Mouse (Mus musculus) lung, embryonic 14.5 days (tissue): ENCODE measurements around the gene Supt20. TPM values are rescaled to one million over a fixed set of nuclear protein-coding genes. Genes with fewer than 3 reads are reported as not detected.

Source experiments
- ATAC-seq: fragments of 200-750 bp; cut with Nextera tagmentation; 2 replicates; pipeline ENCODE4 v1.8.0; 2017; ENCODE audit warnings: mild to moderate bottlenecking, moderate TSS enrichment, moderate library complexity; ENCODE audit not compliant: insufficient read depth
- DNase-seq: peaks from one replicate; pipeline ENCODE4 v3.0.0-alpha.2; 2015
- H3K27ac ChIP-seq: fragments of 300-500 bp; sonication (generic); 2 replicates; pipeline ENCODE4 v1.5.1; 2014; ENCODE audit warnings: low read depth, mild to moderate bottlenecking, moderate library complexity
- H3K27me3 ChIP-seq: fragments of 300-500 bp; sonication (generic); 2 replicates; pipeline ENCODE4 v1.6.1; 2014; ENCODE audit warnings: low read length, control low read depth; ENCODE audit not compliant: insufficient read depth
- H3K36me3 ChIP-seq: fragments of 300-500 bp; sonication (generic); 2 replicates; pipeline ENCODE4 v1.6.1; 2014; ENCODE audit warnings: control low read depth; ENCODE audit not compliant: insufficient read depth
- H3K4me1 ChIP-seq: fragments of 300-500 bp; sonication (generic); 2 replicates; pipeline ENCODE4 v1.6.1; 2014; ENCODE audit warnings: antibody characterized with exemption, control low read depth; ENCODE audit not compliant: insufficient read depth
- H3K4me2 ChIP-seq: fragments of 300-500 bp; sonication (generic); 2 replicates; pipeline ENCODE4 v1.6.1; 2014; ENCODE audit warnings: mild to moderate bottlenecking
- H3K4me3 ChIP-seq: fragments of 300-500 bp; sonication (generic); 2 replicates; pipeline ENCODE4 v1.5.1; 2014; ENCODE audit warnings: low read depth, low read length
- H3K9ac ChIP-seq: fragments of 300-500 bp; sonication (generic); 2 replicates; pipeline ENCODE4 v1.6.1; 2014
- H3K9me3 ChIP-seq: fragments of 300-500 bp; sonication (generic); 2 replicates; pipeline ENCODE4 v1.6.1; 2016; ENCODE audit warnings: low read depth, low read length, control low read depth
- CTCF ChIP-seq: IDR thresholded peaks from 2 replicates; pipeline ENCODE4 v1.5.1; 2016; ENCODE audit warnings: antibody characterized with exemption, low read depth
- WGBS: fragments of 180-500 bp; shearing (Covaris S2); extraction: QIAGEN DNeasy Blood & Tissue Kit; methylation state at CpG from one replicate; pipeline ENCODE4 v1.1.7; 2014; 5-methylcytosine and 5-hydroxymethylcytosine counted together
- polyA plus RNA-seq: library from polyadenylated mRNA; unstranded; fragments of >200 nt; fragmentation: Nextera tagmentation; extraction: Ambion mirVana; gene quantifications from 2 replicates; pipeline ENCODE4 v1.2.1, GENCODE M21; 2014

Supt20 gene
- polyA plus RNA-seq, 1 experiment from 2014 or later, result 103 TPM

- no peak for TF ChIP-seq CTCF
- WGBS, result 94% methylated on average over 2 of the region's 2 CpGs
These were observed 35.0 kb downstream of the Supt20 start for GRCm38 (mm10) chr3:54727588-54727987.

GRCm38 (mm10) chr3:54728100-54728499 lies 35.5 kb downstream of the Supt20 start:
- 91% methylated on average over 6 of the region's 6 CpGs for WGBS
- H3K27ac ChIP-seq, result no peak overlapping the region

More at GRCm38 (mm10) chr3:54727588-54727987, 35.0 kb downstream of the Supt20 start:
- ATAC-seq, result no peak
- no peaks in the 10 kb centered on the region for H3K27me3 ChIP-seq
- no peak overlapping the region for H3K4me3 ChIP-seq
- no peak overlapping the region for H3K27ac ChIP-seq
- H3K36me3 ChIP-seq, result peaks cover 83% of the 10 kb centered on the region
- no peak overlapping the region for H3K4me2 ChIP-seq
- no peak for DNase-seq
- no peaks in the 10 kb centered on the region for H3K9me3 ChIP-seq
- H3K4me1 ChIP-seq, result no peaks in the 10 kb centered on the region
- H3K9ac ChIP-seq, result no peak overlapping the region

GRCm38 (mm10) chr3:54731626-54732150 lies 39.1 kb downstream of the Supt20 start:
- H3K27ac ChIP-seq, result no peak overlapping the region
- no peak overlapping the region for H3K4me3 ChIP-seq
- ATAC-seq (no peak), DNase-seq (no peak)
- H3K36me3 ChIP-seq, result peaks cover 64% of the 10 kb centered on the region
- 64% methylated on average over 8 of the region's 8 CpGs for WGBS
- H3K27me3 ChIP-seq, result no peaks in the 10 kb centered on the region
- H3K9me3 ChIP-seq, result no peaks in the 10 kb centered on the region
- H3K4me1 ChIP-seq, result no peaks in the 10 kb centered on the region
- no peak overlapping the region for H3K4me2 ChIP-seq
- H3K9ac ChIP-seq, result no peak overlapping the region
- TF ChIP-seq CTCF, result no peak

More at GRCm38 (mm10) chr3:54728100-54728499, 35.5 kb downstream of the Supt20 start:
- no peak overlapping the region for H3K9ac ChIP-seq
- no peaks in the 10 kb centered on the region for H3K9me3 ChIP-seq
- no peak overlapping the region for H3K4me3 ChIP-seq
- ATAC-seq, result no peak
- H3K4me2 ChIP-seq, result no peak overlapping the region
- H3K4me1 ChIP-seq, result no peaks in the 10 kb centered on the region
- H3K36me3 ChIP-seq, result peaks cover 82% of the 10 kb centered on the region
- no peaks in the 10 kb centered on the region for H3K27me3 ChIP-seq
- DNase-seq, result no peak
- TF ChIP-seq CTCF, result no peak

- WGBS, result 82% methylated on average over 4 of the region's 4 CpGs
- H3K36me3 ChIP-seq, result peaks cover 58% of the 10 kb centered on the region
- H3K9ac ChIP-seq, result no peak overlapping the region
- H3K27me3 ChIP-seq, result no peaks in the 10 kb centered on the region
- no peaks in the 10 kb centered on the region for H3K9me3 ChIP-seq
- TF ChIP-seq CTCF, result no peak
- no peak for ATAC-seq
- DNase-seq, result no peak
- no peak overlapping the region for H3K27ac ChIP-seq
- no peaks in the 10 kb centered on the region for H3K4me1 ChIP-seq
- H3K4me2 ChIP-seq, result no peak overlapping the region
- H3K4me3 ChIP-seq, result no peak overlapping the region
These were observed 39.8 kb downstream of the Supt20 start for GRCm38 (mm10) chr3:54732371-54732770.

- Histone ChIP-seq H3K27me3 (no peaks in the 10 kb centered on the region), H3K9me3 (no peaks in the 10 kb centered on the region), H3K27ac (peak overlapping the region; percentile 99), H3K4me3 (peak overlapping the region; percentile 89), H3K4me2 (peak overlapping the region; percentile 68), H3K36me3 (peaks cover 43% of the 10 kb centered on the region), H3K9ac (peak overlapping the region; percentile 94), H3K4me1 (no peaks in the 10 kb centered on the region)
- ATAC-seq (peak; percentile 94), DNase-seq (peak; percentile 94)
- no peak for TF ChIP-seq CTCF
- WGBS, result under 1% methylated on average over 83 of the region's 84 CpGs
These were observed 42.0 kb downstream of the Supt20 start for GRCm38 (mm10) chr3:54734411-54735246.

- under 1% methylated on average over 65 of the region's 65 CpGs for WGBS
- Histone ChIP-seq H3K36me3 (peaks cover 40% of the 10 kb centered on the region), H3K9ac (peak within 1 kb of the TSS; percentile 94)
These were observed 42.8 kb downstream of the Supt20 start, which contains the start of the genes Exosc8 and Alg5 for GRCm38 (mm10) chr3:54735247-54736046. TSS of gene Exosc8 (minus strand) at chr3:54735393. TSS of gene Alg5 (plus strand) at chr3:54735539.

More at GRCm38 (mm10) chr3:54735247-54736046, 42.8 kb downstream of the Supt20 start, which contains the start of the genes Exosc8 and Alg5:
- TF ChIP-seq CTCF, result peak; percentile 76
- ATAC-seq, result peak; percentile 92
- Histone ChIP-seq H3K4me3 (peak within 1 kb of the TSS; percentile 89), H3K27me3 (no peaks in the 10 kb centered on the region), H3K4me1 (no peaks in the 10 kb centered on the region), H3K27ac (peak within 1 kb of the TSS; percentile 99), H3K9me3 (no peaks in the 10 kb centered on the region), H3K4me2 (peak within 1 kb of the TSS; percentile 68)
- peak; percentile 88 for DNase-seq
